Mouse (Mus musculus): ENCODE measurements around the gene Oprl1.

The Oprl1 gene

DNA sequence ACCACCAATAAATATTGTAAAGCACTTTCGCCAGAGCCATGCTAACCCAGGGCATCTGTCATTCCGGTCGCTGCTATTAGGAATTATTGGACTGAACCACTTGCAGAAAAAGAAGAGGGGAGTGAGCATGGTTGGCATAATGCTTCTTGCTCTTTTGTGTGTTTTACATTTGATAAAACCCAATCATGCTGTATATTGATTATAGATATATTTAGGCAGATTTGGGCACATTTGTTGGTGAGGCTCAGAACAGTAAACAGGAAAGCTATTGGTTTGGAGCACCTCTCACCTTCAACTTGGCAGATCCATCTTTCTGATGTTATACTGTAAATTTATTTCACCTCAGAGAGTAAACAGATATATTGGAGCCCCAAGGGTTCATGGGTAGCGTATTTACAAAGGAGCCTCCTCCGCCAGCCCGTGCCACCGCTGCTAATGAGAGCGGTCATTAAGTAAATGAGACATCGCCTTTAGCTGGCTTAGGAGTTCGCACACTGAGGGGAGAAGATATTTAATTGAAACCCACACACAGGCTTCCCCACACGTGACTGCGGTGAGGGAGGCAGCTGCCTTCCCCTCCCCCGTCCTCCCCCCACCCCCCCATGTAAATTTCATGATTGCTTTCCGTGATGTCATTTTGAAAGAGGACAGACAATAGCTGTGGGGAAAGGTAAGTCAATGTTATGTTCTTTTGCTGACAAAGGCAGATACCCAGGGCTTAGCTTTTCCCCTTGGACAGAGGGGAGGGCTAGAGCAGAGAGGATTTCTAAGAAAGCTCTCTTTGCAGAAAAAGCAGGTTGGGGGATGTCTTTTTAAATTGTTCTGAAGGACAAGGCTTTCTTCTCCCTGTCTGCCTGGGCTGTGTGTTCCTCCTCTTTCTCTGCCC is 52.1 kb downstream of the Oprl1 start:
- DNase-seq, result no peak

DNA sequence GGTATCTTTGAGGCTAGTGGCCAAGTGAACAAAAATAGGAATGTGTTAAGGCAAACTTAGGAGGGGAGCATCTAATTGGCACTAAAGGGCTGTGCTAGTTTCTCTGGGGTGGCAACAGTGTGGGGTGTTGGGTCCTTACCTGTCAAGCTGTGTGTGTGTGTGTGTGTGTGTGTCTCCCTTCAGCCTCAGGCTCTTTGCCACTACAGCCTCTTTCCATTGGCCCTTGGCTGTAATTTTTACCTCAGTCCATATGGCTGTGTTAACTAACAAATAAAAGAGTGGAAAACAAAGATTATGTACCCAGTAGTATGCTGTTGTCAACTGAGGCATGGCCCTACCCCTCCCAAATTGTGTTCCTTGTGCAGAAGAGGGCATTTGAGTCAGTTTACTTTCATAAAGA is 53.6 kb downstream of the Oprl1 start:
- DNase-seq, result no peak

DNA sequence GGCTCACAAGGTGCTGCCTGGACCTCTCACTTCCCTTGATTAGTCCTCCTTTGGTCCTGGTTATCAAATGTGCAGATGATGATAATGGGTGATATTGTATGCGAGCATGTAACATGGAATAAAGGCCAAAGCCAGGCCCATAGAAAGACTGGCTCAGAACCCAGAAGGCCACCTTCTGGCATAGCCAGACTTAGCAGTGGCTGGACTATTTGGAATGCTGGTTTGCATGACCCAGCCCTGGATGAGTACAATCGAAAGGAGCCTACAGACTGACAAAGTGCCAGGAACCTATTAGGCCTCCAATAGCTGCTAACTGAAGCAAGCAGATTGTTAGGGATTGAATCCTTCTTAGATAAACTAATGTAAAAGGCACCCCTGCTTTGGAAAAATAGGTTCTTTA is 54.6 kb downstream of the Oprl1 start:
- DNase-seq, result no peak
